Mouse (Mus musculus) liver, embryonic 12.5 days (tissue): ENCODE measurements at regions not wholly inside any gene's neighbourhood (a gene's known extent, or its start where the extent isn't known, plus 50 kb on each side); places are given as distances from the start of the nearest gene placed in this dataset.

Experiments used
- ATAC-seq: fragments of 200-750 bp; cut with Nextera tagmentation; 2 replicates; pipeline ENCODE4 v1.8.0; 2017; ENCODE audit warnings: moderate number of reproducible peaks, mild to moderate bottlenecking, moderate library complexity
- H3K27ac ChIP-seq: fragments of 300-500 bp; sonication (generic); 2 replicates; pipeline ENCODE4 v1.5.1; 2016; ENCODE audit warnings: mild to moderate bottlenecking
- H3K27me3 ChIP-seq: fragments of 300-500 bp; sonication (generic); replicated peaks from 2 replicates; pipeline ENCODE4 v1.6.1; 2016; ENCODE audit warnings: mild to moderate bottlenecking, moderate library complexity
- H3K36me3 ChIP-seq: fragments of 300-500 bp; sonication (generic); 2 replicates; pipeline ENCODE4 v1.6.1; 2016; ENCODE audit warnings: mild to moderate bottlenecking, moderate library complexity
- H3K4me1 ChIP-seq: fragments of 300-500 bp; sonication (generic); 2 replicates; pipeline ENCODE4 v1.6.1; 2016
- H3K4me2 ChIP-seq: fragments of 300-500 bp; sonication (generic); 2 replicates; pipeline ENCODE4 v1.6.1; 2016; ENCODE audit warnings: mild to moderate bottlenecking, moderate library complexity
- H3K4me3 ChIP-seq: fragments of 300-500 bp; sonication (generic); 2 replicates; pipeline ENCODE4 v1.5.1; 2016; ENCODE audit warnings: mild to moderate bottlenecking, moderate library complexity
- H3K9ac ChIP-seq: fragments of 300-500 bp; sonication (generic); 2 replicates; pipeline ENCODE4 v1.6.1; 2016; ENCODE audit warnings: mild to moderate bottlenecking, moderate library complexity
- H3K9me3 ChIP-seq: fragments of 300-500 bp; sonication (generic); replicated peaks from 2 replicates; pipeline ENCODE4 v1.6.1; 2016; ENCODE audit warnings: mild to moderate bottlenecking, moderate library complexity
- WGBS: fragments of 180-500 bp; shearing (Covaris S2); methylation state at CpG from one replicate; pipeline ENCODE4 v1.1.7; 2016; ENCODE audit not compliant: insufficient replicate concordance; 5-methylcytosine and 5-hydroxymethylcytosine counted together

DNA sequence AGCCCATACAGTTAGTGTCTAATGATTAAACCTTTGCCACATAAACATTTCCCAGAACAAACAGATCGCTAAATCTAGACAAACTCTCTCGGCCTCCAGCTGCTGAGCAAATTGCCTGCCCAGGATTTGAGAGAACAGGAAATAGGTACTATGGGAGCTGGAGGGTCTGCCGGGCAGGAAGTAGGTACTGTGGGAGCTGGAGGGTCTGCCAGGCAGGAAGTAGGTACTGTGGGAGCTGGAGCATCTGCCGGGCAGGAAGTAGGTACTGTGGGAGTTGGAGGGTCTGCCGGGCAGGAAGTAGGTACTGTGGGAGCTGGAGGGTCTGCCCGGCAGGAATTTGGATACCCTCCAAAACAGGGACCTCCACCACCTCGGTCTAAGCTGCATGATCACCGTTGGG is 277.2 kb downstream of the Spry2 start:
- Histone ChIP-seq H3K4me1 (no peaks in the 10 kb centered on the region), H3K9me3 (no peaks in the 10 kb centered on the region), H3K9ac (no peak overlapping the region), H3K36me3 (no peaks in the 10 kb centered on the region), H3K27ac (no peak overlapping the region), H3K4me3 (no peak overlapping the region), H3K27me3 (no peaks in the 10 kb centered on the region), H3K4me2 (no peak overlapping the region)
- whole genome bisulfite sequencing: 39% methylated on average over 8 of the region's 8 CpGs
- no peak for ATAC-seq

DNA sequence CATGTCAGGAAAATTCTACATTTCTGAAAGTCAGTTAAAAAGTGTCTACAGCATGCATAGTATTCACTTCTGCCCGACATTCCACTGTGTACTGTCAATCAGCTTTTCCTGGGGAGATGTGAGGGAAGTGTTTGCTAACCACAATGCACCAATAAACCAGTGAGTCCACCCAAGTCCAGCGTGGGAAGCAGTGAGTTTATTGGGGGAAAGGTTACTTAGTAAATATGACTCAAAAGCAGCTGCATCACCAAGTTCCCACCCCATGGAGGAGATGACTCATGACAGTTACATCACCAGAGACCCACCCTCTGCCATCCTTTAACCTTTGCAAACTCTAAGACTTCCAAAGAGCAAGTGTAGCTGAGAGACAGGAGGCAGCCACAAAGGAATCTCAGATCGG is 280.9 kb downstream of the Spry2 start:
- ATAC-seq: no peak

DNA sequence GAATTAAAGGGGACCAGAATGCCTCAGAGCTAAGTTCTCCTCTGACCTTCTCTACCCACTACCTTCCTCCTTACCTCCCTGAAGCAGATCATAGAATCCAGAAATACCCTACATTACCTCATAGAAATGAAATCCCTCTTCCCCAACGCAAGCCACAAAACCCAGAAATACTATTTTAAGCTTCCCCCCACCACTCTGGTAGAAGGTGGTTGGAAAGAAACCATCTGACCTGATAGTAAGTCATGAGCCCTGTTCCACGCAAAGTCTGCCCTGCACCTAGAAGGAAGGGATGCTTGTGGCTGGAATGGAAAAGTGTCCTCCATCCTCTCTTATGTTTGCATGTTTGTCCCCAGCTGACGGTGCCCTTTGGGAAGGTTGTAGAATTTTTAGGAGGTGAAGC is 283.8 kb downstream of the Spry2 start:
- H3K4me1 ChIP-seq: no peaks in the 10 kb centered on the region
- no peak overlapping the region for H3K9ac ChIP-seq
- H3K9me3 ChIP-seq: no peaks in the 10 kb centered on the region
- no peak overlapping the region for H3K27ac ChIP-seq
- H3K36me3 ChIP-seq: no peaks in the 10 kb centered on the region
- H3K4me2 ChIP-seq: no peak overlapping the region
- H3K4me3 ChIP-seq: no peak overlapping the region
- 41% methylated on average over 3 of the region's 3 CpGs for WGBS
- no peak for ATAC-seq
- no peaks in the 10 kb centered on the region for H3K27me3 ChIP-seq

More for the DNA sequence above, 280.9 kb downstream of the Spry2 start:
- H3K27ac ChIP-seq: no peak overlapping the region
- no peaks in the 10 kb centered on the region for H3K9me3 ChIP-seq
- H3K36me3 ChIP-seq: no peaks in the 10 kb centered on the region
- H3K4me1 ChIP-seq: no peaks in the 10 kb centered on the region
- WGBS: 31% methylated on average over 3 of the region's 3 CpGs
- no peaks in the 10 kb centered on the region for H3K27me3 ChIP-seq
- no peak overlapping the region for H3K4me2 ChIP-seq
- no peak overlapping the region for H3K4me3 ChIP-seq
- no peak overlapping the region for H3K9ac ChIP-seq

DNA sequence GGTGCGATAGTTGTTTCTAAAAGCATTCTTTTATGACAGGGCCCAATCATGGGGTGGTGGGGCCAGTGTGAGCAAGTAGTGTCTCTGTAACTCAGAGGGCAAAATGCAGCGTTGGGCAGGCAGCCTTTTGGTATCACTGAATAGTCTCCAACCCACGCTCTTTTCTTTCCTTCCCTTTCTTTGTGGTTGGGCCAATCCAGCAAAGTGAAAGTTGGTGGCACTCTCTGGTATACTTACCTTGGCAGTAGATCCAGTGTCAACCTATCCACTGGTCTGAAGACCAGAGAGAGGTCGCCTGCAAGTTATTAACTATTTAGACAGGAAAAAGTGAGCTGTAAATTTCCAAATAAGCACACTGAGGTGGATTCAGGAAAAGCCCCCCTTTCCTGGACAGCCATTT is 287.8 kb downstream of the Spry2 start:
- no peaks in the 10 kb centered on the region for H3K27me3 ChIP-seq
- no peak for ATAC-seq
- H3K9me3 ChIP-seq: no peaks in the 10 kb centered on the region
- H3K4me1 ChIP-seq: no peaks in the 10 kb centered on the region
- no peak overlapping the region for H3K4me2 ChIP-seq
- 54% methylated on average over 4 of the region's 4 CpGs for WGBS
- no peak overlapping the region for H3K27ac ChIP-seq
- no peak overlapping the region for H3K9ac ChIP-seq
- H3K4me3 ChIP-seq: no peak overlapping the region
- H3K36me3 ChIP-seq: no peaks in the 10 kb centered on the region

DNA sequence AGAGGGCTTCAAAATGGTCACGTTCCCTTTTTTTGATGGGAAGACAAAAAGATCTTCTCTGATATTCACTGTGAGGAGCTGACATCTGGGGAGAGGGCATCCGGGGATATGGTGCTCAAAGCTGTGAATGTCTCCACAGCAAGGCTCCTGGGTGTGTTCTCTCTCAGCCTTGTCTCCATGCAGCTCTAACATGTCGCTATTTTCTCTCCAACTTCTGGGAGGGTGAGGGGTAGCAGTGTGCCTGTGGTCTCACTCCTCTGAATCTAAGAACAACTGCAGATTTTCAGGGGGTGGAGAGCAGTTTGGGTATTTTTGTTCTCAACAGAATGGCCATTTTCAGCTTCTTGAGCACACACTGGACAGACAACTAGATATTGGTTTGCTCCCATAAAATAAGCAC is 290.1 kb downstream of the Spry2 start:
- no peak overlapping the region for H3K4me3 ChIP-seq
- no peak overlapping the region for H3K9ac ChIP-seq
- WGBS: 57% methylated on average over 3 of the region's 3 CpGs
- no peaks in the 10 kb centered on the region for H3K9me3 ChIP-seq
- no peak overlapping the region for H3K4me2 ChIP-seq
- H3K27ac ChIP-seq: no peak overlapping the region
- no peaks in the 10 kb centered on the region for H3K27me3 ChIP-seq
- ATAC-seq: no peak
- no peaks in the 10 kb centered on the region for H3K4me1 ChIP-seq
- no peaks in the 10 kb centered on the region for H3K36me3 ChIP-seq

DNA sequence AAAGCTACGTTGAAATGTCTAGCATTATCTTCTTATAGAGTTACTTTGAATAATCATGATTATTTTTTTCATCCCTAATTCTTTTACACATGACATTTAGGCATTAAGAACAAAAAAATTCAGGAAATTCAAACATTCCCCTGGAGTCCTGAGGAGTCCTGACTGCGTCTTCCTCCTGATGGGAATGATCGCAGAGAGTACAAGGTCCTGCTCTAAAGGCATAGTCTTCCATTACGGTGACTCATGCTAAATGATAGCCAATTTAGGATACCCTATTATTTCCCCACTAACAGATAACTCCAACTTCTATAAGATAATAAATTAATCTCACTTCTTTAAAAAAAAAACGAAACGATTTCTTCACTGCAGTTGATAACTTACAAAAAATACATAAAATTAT is 292.2 kb downstream of the Spry2 start:
- H3K9me3 ChIP-seq: no peaks in the 10 kb centered on the region
- H3K4me2 ChIP-seq: no peak overlapping the region
- H3K27ac ChIP-seq: no peak overlapping the region
- 74% methylated on average over 6 of the region's 6 CpGs for WGBS
- no peak overlapping the region for H3K9ac ChIP-seq
- H3K4me3 ChIP-seq: no peak overlapping the region
- ATAC-seq: no peak
- H3K36me3 ChIP-seq: no peaks in the 10 kb centered on the region
- no peaks in the 10 kb centered on the region for H3K27me3 ChIP-seq
- no peaks in the 10 kb centered on the region for H3K4me1 ChIP-seq

DNA sequence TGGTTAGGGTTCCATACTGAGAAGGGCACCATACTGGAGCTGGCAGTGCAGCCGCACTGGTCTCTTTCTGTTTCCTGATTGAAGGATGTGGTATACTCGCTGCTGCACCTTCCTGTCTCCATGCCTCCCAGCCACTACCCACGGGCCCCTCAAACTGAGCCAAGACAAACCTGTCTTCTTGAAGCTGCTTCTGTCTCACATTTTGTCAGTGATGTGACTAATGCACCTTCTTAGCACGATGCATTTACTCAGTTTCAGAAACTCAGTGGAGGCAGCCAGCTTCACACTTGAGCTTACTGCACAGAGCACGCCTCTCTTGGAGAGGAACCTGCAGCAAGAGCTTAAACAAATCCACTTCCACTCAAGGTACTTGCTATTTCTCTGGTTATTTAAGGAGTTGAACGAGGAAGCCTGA is 293.6 kb downstream of the Spry2 start:
- WGBS: 38% methylated on average over 6 of the region's 6 CpGs
- Histone ChIP-seq H3K9me3 (no peaks in the 10 kb centered on the region), H3K4me1 (no peaks in the 10 kb centered on the region), H3K4me2 (no peak overlapping the region), H3K27me3 (no peaks in the 10 kb centered on the region), H3K9ac (no peak overlapping the region), H3K27ac (no peak overlapping the region), H3K4me3 (no peak overlapping the region), H3K36me3 (no peaks in the 10 kb centered on the region)
- ATAC-seq: no peak

DNA sequence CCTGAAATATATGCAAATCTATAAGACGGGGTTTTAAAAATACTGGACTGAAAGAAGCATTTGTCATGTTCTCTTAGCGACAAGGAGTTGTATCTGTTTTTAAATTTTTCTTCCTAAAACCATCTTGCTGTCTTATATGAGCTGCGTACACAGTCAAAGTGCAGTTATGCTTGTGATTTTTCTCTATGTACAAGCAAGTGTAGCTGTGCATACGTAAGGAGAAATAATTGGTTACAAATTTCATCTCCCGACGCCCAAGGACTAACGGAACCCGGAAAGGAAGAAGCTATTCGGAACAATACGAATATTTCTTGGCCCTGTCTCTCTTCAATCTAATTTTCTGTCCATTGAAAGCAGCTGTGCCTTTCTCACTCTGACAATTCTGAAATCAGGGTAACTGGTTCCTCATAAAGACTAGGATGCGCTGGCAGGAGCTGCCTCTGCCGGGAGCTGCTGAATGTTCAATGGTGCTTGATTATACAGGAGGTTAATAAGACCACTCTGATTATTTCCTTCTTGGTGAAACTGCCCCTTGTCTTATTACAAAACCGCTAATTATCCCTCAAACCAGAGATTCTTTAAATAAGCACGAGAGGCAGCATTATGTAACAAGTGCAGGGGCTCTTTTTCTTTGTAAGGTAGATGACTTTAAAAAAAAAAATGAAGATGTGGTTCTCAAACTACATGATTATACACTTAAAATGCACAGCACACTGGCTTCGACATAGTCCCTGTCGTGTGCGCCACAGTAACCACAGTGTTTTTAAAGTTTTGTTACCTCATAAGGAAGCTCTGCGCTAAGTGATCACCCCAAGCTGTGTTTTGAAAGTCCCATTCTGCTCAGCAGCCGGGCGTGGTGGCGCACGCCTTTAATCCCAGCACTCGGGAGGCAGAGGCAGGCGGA is 296.8 kb downstream of the Spry2 start:
- no peak overlapping the region for H3K27ac ChIP-seq
- H3K27me3 ChIP-seq: no peaks in the 10 kb centered on the region
- no peak for ATAC-seq
- no peak overlapping the region for H3K9ac ChIP-seq
- no peaks in the 10 kb centered on the region for H3K9me3 ChIP-seq
- no peaks in the 10 kb centered on the region for H3K36me3 ChIP-seq
- H3K4me1 ChIP-seq: no peaks in the 10 kb centered on the region
- H3K4me2 ChIP-seq: no peak overlapping the region
- WGBS: 80% methylated on average over 24 of the region's 24 CpGs
- no peak overlapping the region for H3K4me3 ChIP-seq

DNA sequence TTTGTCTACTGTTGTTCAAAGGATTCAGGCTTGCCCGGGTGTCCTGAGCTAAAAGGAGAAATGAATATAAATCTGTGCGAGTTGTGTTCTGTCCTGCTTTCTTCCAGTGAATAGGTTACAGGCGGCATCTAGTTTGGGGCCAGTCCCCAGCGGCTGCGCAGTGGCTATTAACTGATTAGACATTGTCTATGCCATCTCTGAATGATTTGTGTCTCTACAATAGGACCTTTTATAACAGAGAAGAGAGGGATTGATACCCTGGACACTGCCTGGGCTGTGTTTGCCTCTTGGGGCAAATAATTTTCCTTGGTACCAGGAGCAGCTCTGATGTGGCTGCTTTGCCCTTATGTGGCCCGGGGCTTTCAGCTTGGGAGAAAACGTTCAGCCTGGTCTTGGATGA is 306.9 kb downstream of the Spry2 start:
- Histone ChIP-seq H3K27ac (no peak overlapping the region), H3K9me3 (no peaks in the 10 kb centered on the region), H3K4me3 (no peak overlapping the region), H3K36me3 (no peaks in the 10 kb centered on the region), H3K27me3 (no peaks in the 10 kb centered on the region), H3K9ac (no peak overlapping the region), H3K4me1 (no peaks in the 10 kb centered on the region), H3K4me2 (no peak overlapping the region)
- 71% methylated on average over 7 of the region's 7 CpGs for WGBS
- no peak for ATAC-seq

DNA sequence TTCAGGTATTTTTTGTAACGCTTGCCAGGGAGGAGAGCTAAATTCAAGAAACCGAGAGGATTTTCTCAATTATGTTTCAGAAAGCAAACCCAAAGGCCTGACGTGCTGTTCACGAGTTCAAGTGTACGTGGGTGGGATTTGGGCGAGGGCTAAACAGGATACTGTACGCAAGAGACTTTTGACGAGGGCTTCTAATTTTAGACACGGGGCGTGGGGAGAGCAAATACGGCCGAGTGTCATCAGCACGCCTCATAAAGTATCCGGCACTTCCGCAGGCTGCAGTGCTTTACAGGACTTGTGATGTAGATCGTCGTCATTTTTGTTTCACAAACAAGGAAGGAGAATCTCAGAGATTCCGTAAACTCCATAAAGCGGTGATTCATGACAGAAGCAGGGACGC is 307.4 kb downstream of the Spry2 start:
- no peaks in the 10 kb centered on the region for H3K4me1 ChIP-seq
- H3K4me3 ChIP-seq: no peak overlapping the region
- no peaks in the 10 kb centered on the region for H3K9me3 ChIP-seq
- no peak for ATAC-seq
- no peaks in the 10 kb centered on the region for H3K27me3 ChIP-seq
- no peak overlapping the region for H3K9ac ChIP-seq
- H3K27ac ChIP-seq: no peak overlapping the region
- no peak overlapping the region for H3K4me2 ChIP-seq
- H3K36me3 ChIP-seq: no peaks in the 10 kb centered on the region
- WGBS: 80% methylated on average over 20 of the region's 20 CpGs

DNA sequence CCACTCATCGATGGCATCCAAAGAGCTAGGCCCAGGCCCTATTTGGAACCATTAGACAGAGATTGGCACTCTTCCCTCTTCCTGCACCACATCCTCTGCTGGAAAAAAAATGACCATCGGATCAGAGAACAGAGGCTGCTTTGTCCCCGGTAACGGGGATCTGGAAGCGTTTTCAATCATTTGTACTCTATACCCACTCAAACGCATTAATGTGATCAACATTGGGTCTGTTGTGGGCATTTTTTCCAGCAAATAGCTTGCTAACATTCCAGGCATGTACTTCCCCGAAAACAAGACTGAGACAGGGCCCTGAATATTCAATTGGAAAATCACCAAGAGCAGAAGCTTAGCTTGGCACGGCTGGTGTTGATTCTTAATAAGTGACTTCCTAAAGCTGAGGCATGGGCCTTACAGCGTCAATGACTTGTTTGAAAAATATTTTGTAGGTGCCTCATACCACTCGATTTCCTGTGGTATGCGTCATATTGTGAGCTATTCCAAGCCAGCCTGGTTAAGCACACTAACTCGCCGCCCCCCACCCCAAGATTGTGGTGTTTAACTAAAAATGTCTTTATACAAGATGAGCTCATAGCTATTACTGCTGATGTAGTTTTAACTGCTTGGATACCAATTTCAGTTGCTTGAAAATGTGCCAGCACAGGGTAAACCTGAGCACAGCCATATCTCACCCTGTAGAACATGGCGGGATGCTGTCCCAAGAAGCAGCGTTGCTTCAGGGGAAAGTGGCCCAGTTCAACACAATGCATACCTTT is 308.0 kb downstream of the Spry2 start:
- H3K9me3 ChIP-seq: no peaks in the 10 kb centered on the region
- no peaks in the 10 kb centered on the region for H3K27me3 ChIP-seq
- no peaks in the 10 kb centered on the region for H3K4me1 ChIP-seq
- H3K27ac ChIP-seq: no peak overlapping the region
- no peak overlapping the region for H3K4me2 ChIP-seq
- no peak for ATAC-seq
- 84% methylated on average over 15 of the region's 15 CpGs for WGBS
- H3K9ac ChIP-seq: no peak overlapping the region
- H3K36me3 ChIP-seq: no peaks in the 10 kb centered on the region
- no peak overlapping the region for H3K4me3 ChIP-seq

DNA sequence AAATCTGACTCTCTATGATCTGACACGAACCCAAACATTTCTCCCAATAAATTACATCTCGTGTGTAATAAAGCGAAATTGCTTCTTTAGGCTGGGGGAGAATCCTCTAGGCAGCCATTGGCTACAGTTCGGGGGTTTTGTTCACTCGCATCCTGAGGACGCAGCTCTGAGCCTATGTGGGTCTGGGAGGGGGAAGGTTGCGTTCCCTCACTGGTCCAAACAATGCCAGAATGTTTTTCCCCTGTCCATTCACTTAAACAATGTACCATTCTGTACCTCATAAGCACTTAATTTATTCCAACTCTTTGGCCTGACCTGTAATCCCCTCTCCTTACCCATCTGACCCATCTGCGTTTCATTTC is 308.6 kb downstream of the Spry2 start:
- ATAC-seq: no peak
- Histone ChIP-seq H3K4me2 (no peak overlapping the region), H3K27me3 (no peaks in the 10 kb centered on the region), H3K9me3 (no peaks in the 10 kb centered on the region), H3K27ac (no peak overlapping the region), H3K4me1 (no peaks in the 10 kb centered on the region), H3K36me3 (no peaks in the 10 kb centered on the region), H3K4me3 (no peak overlapping the region), H3K9ac (no peak overlapping the region)
- WGBS: 76% methylated on average over 8 of the region's 8 CpGs
